Mouse (Mus musculus) stomach, embryonic 14.5 days (tissue): ENCODE measurements at regions not wholly inside any gene's neighbourhood (a gene's known extent, or its start where the extent isn't known, plus 50 kb on each side); places are given as distances from the start of the nearest gene placed in this dataset.

Source experiments
- ATAC-seq: fragments of 200-750 bp; cut with Nextera tagmentation; 2 replicates; pipeline ENCODE4 v1.8.0; 2017; ENCODE audit warnings: low read depth, moderate TSS enrichment; ENCODE audit not compliant: insufficient number of reproducible peaks, insufficient read depth, low FRiP score
- H3K27ac ChIP-seq: fragments of 300-500 bp; sonication (generic); 2 replicates; pipeline ENCODE4 v1.5.1; 2014; ENCODE audit warnings: mild to moderate bottlenecking, low read length, moderate library complexity, mixed read lengths
- H3K27me3 ChIP-seq: fragments of 300-500 bp; sonication (generic); 2 replicates; pipeline ENCODE4 v1.6.1; 2014; ENCODE audit warnings: low read length, control low read depth, mixed read lengths; ENCODE audit not compliant: control insufficient read depth, insufficient read depth
- H3K36me3 ChIP-seq: fragments of 300-500 bp; sonication (generic); 2 replicates; pipeline ENCODE4 v1.6.1; 2014; ENCODE audit warnings: mild to moderate bottlenecking, control low read depth, low read length, moderate library complexity, mixed read lengths; ENCODE audit not compliant: control insufficient read depth, insufficient read depth
- H3K4me1 ChIP-seq: fragments of 300-500 bp; sonication (generic); 2 replicates; pipeline ENCODE4 v1.6.1; 2014; ENCODE audit warnings: low read length, control low read depth, mixed read lengths; ENCODE audit not compliant: control insufficient read depth, insufficient read depth
- H3K4me2 ChIP-seq: fragments of 300-500 bp; sonication (generic); replicated peaks from 2 replicates; pipeline ENCODE4 v1.6.1; 2014; ENCODE audit warnings: low read depth, low read length, control low read depth
- H3K4me3 ChIP-seq: fragments of 300-500 bp; sonication (generic); 2 replicates; pipeline ENCODE4 v1.5.1; 2014; ENCODE audit warnings: low read depth, low read length, control low read depth
- H3K9ac ChIP-seq: fragments of 300-500 bp; sonication (generic); replicated peaks from 2 replicates; pipeline ENCODE4 v1.6.1; 2014; ENCODE audit warnings: low read depth, mild to moderate bottlenecking, control low read depth, low read length, moderate library complexity, mixed read lengths
- H3K9me3 ChIP-seq: fragments of 300-500 bp; sonication (generic); 2 replicates; pipeline ENCODE4 v1.6.1; 2016; ENCODE audit warnings: low read depth, low read length, control low read depth; ENCODE audit not compliant: control insufficient read depth
- WGBS: fragments of 180-500 bp; shearing (Covaris S2); extraction: QIAGEN DNeasy Blood & Tissue Kit; methylation state at CpG from one replicate; pipeline ENCODE4 v1.1.7; 2014; 5-methylcytosine and 5-hydroxymethylcytosine counted together

GRCm38 (mm10) chr2:118050326-118050725 is 61.4 kb upstream of the Thbs1 start:
- no peak overlapping the region for H3K9ac ChIP-seq
- WGBS = 62% methylated on average over 2 of the region's 2 CpGs
- no peak overlapping the region for H3K27ac ChIP-seq
- H3K4me3 ChIP-seq = no peak overlapping the region
- no peaks in the 10 kb centered on the region for H3K36me3 ChIP-seq
- no peaks in the 10 kb centered on the region for H3K9me3 ChIP-seq
- ATAC-seq = no peak
- no peak overlapping the region for H3K4me2 ChIP-seq
- H3K27me3 ChIP-seq = no peaks in the 10 kb centered on the region
- no peaks in the 10 kb centered on the region for H3K4me1 ChIP-seq

DNA sequence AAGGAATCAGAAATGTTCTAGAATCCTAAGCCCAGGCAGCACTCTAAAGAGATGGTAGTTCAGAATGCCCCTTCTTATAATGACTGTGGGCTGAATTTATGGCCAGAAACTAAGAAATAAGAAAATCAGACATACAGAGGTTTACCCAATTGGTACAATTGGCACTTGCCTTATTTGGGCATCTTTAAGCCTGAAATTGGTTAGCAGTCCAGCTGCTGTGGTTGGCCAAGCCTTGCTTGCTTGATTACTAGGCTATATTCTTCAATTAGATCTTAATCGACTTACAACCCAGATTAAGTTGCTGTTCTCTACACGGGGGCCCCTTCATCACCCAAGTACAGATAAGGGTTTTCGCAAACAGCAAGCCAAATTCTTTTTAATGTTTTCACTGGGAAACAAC is 60.1 kb upstream of the Thbs1 start:
- no peak for ATAC-seq
- WGBS = 86% methylated on average over 3 of the region's 3 CpGs
- no peak overlapping the region for H3K4me2 ChIP-seq

DNA sequence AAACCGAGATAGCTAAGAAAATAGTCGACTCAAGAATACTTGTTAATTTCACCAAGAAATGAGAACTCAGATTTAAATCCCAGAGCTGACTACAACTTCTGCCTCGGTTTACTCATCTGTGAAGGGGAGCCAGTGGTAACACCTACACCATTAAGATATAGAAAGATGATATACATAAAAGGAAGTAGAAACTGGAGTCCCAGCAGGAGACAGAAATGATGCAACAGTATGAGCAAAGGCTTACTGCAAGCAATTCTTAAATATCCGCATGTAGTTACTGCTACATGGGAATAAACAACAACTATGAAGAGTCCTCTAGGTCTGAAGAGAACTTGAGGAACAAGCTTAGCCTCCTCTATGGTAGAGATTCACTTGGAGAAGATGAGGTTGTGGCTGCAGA is 58.2 kb upstream of the Thbs1 start:
- WGBS = 91% methylated on average over 4 of the region's 4 CpGs
- H3K4me2 ChIP-seq = no peak overlapping the region
- no peaks in the 10 kb centered on the region for H3K36me3 ChIP-seq
- H3K4me3 ChIP-seq = no peak overlapping the region
- H3K4me1 ChIP-seq = 0 out of 2 replicates have a peak, but pooled peaks cover 4% of the 10 kb centered on the region
- no peak overlapping the region for H3K27ac ChIP-seq
- H3K9ac ChIP-seq = no peak overlapping the region
- H3K27me3 ChIP-seq = no peaks in the 10 kb centered on the region
- no peaks in the 10 kb centered on the region for H3K9me3 ChIP-seq
- no peak for ATAC-seq

More for the DNA sequence above, 60.1 kb upstream of the Thbs1 start:
- Histone ChIP-seq H3K9ac (no peak overlapping the region), H3K4me3 (no peak overlapping the region), H3K36me3 (no peaks in the 10 kb centered on the region), H3K4me1 (no peaks in the 10 kb centered on the region), H3K9me3 (no peaks in the 10 kb centered on the region), H3K27me3 (no peaks in the 10 kb centered on the region), H3K27ac (no peak overlapping the region)

DNA sequence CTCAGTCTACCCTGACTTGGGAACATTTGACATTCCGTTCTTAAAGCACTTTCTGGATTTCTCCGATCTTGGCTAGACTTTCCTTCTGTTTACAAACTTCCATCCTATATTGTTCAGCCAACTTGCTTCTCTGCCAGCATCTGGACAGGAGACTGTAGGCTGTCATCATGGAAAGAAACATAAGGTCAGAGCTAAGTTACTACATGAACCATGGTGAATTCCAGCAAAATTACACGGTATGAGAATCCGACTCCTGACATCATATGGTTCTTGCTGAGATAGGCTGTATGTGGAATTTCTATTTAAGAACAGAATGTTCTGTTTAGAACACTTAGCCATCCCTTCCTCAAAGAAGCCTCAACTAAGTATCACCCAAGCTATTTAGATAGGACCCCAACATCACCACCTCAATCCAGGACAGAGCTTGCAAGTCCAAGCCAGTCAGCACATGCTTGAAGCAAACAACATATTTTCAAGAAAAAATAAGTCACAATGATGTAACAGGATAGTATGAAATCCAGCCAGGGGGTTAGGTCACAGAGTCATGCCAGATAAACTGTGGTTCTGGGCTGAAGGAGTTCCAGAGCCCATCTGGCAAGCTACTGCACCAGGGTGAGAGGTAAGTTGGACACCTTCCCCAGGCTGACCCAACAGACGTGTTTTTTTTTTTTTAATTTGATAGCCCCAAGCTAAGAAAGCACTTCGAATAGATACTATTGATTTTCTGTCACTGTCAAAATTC is 52.9 kb upstream of the Thbs1 start:
- Histone ChIP-seq H3K4me1 (0 out of 2 replicates have a peak, but pooled peaks cover 6% of the 10 kb centered on the region), H3K9me3 (no peaks in the 10 kb centered on the region), H3K4me3 (no peak overlapping the region), H3K9ac (no peak overlapping the region), H3K36me3 (no peaks in the 10 kb centered on the region), H3K27me3 (no peaks in the 10 kb centered on the region), H3K27ac (no peak overlapping the region), H3K4me2 (no peak overlapping the region)
- WGBS = 76% methylated on average over 6 of the region's 6 CpGs
- ATAC-seq = no peak

DNA sequence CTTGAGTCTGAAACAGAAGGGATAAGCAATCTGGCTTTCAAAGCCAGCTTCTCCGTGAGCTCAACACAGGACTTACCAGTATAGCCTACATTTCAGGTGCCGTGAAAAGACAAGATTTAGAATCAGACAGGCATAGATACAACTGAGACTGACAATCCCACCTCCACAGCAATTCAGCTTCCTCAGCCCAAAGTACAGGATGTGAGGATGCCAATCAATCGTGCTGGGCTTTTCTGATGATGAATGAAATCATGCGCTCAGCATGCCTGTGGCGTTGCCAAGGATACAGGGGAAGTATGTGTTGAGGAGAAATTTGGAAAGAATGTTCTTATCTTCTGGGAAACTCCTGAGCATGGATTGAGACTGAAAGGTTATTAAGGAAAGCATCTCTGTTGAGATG is 50.4 kb upstream of the Thbs1 start:
- ATAC-seq = no peak
- Histone ChIP-seq H3K4me2 (no peak overlapping the region), H3K27ac (no peak overlapping the region), H3K4me1 (0 out of 2 replicates have a peak, but pooled peaks cover 6% of the 10 kb centered on the region), H3K4me3 (no peak overlapping the region), H3K9me3 (no peaks in the 10 kb centered on the region), H3K9ac (no peak overlapping the region), H3K36me3 (no peaks in the 10 kb centered on the region), H3K27me3 (no peaks in the 10 kb centered on the region)
- WGBS = 81% methylated on average over 5 of the region's 5 CpGs
